In the genomic region with DNA sequence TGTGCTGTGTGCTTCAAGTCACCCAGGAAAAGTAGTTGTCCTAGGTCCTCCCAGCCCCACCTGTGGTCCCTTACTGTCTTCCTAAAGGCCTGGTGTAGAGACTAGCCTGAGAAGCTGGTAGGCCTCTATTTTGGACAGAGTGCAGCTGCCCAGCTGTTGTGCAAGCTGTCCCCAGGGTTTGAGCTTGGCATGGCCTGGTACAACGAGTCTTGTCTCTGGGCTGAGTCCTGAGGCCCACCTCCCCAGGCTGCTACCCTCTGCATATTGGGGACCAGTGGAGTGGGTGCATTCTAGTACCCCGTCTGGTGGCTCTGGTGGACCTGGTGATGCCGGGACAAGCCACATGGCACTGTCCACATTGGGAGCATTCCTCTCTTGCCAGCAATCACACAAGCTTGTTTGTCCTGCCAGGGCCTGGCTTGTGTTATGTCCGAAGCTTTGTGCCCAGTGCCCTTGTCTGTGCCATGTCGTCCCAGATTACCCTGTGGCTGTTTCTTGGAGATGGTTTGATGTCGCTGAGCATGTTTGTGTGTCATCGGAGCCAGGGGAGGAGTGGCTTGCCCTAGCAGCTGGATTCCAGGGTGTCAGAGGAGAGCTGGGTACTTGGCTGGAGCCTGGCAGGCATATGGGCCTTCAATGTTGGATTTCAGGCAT, we compare ENCODE assay signal across 9 mouse cellular contexts. TPM values are rescaled to one million over a fixed set of nuclear protein-coding genes. Genes with fewer than 3 reads are reported as not detected.
DNase-seq lines count a peak whose midpoint lies in the region; ATAC-seq and TF ChIP-seq lines count a peak whose summit lies in the region.
"Had no signal": no experiment of that assay in that cellular context is flagged by ENCODE, and none has a peak within 500 bp of the region (broad histone marks: within the 10 kb centered on the region; RNA-seq: fewer than 3 reads in every experiment).

No protein-coding gene starts in this region.

- TF ChIP-seq EP300 in lung, postnatal 0 days (IDR thresholded peaks at IDR 0.05), result no peak

- no peak for ATAC-seq in lung, postnatal 0 days
- ATAC-seq in liver, embryonic 15.5 days (ENCODE audit: insufficient read depth), result no peak
- ATAC-seq in megakaryocyte progenitor cell, adult 5-6 weeks (replicated peaks; ENCODE audit: poor library complexity), result no peak
- ATAC-seq: activated CD4-positive, CD25-positive, alpha-beta regulatory T cell, adult 4 months had no signal

- 0 out of 2 replicates have a peak overlapping the region, but pooled peaks have one; percentile 14 for H3K27ac ChIP-seq in lung, postnatal 0 days (ENCODE audit: low read length)
- H3K27ac ChIP-seq in liver, embryonic 15.5 days (replicated peaks), result peak overlapping the region; percentile 68

- H3K9ac ChIP-seq in lung, postnatal 0 days (replicated peaks; ENCODE audit: low read depth), result 0 out of 2 replicates have a peak overlapping the region, but pooled peaks have one; percentile 1
- H3K9ac ChIP-seq in liver, embryonic 15.5 days, result peak overlapping the region; percentile 8; the same call in 1 of the 2 replicates

- H3K4me3 ChIP-seq in lung, postnatal 0 days (ENCODE audit: low read depth, low read length), result no peak overlapping the region
- no peak overlapping the region for H3K4me3 ChIP-seq in liver, embryonic 15.5 days (replicated peaks)

- no peaks in the 10 kb centered on the region for H3K9me3 ChIP-seq in lung, postnatal 0 days (ENCODE audit: low read length)
- H3K9me3 ChIP-seq in liver, embryonic 15.5 days (replicated peaks), result no peaks in the 10 kb centered on the region

- no peak overlapping the region for H3K4me2 ChIP-seq in lung, postnatal 0 days (replicated peaks; ENCODE audit: low read depth, low read length)
- H3K4me2 ChIP-seq in liver, embryonic 15.5 days, result peak overlapping the region; percentile 52

- no peak for TF ChIP-seq CTCF in lung, postnatal 0 days (IDR thresholded peaks at IDR 0.05)

- peak; percentile 45 to 49 for DNase-seq in cerebellum, postnatal 14 days
- DNase-seq in cerebellum, adult 8-10 months, result no peak
- no peak for DNase-seq in lung, postnatal 0 days (ENCODE audit: low spot score)
- DNase-seq in lung, postnatal 14 days, result no peak
- DNase-seq in gastrocnemius, postnatal 10 days, result peak; percentile 57
- DNase-seq in right cerebral cortex, postnatal 10 days (ENCODE audit: low spot score in 2 of 2), result no peak

- peaks cover 8% of the 10 kb centered on the region; the same call in 1 of the 2 replicates for H3K36me3 ChIP-seq in lung, postnatal 0 days (ENCODE audit: insufficient read depth, low read length)
- peaks cover 23% of the 10 kb centered on the region for H3K36me3 ChIP-seq in liver, embryonic 15.5 days (replicated peaks)

- H3K27me3 ChIP-seq in lung, postnatal 0 days (replicated peaks; ENCODE audit: insufficient read depth, low read length), result no peaks in the 10 kb centered on the region
- no peaks in the 10 kb centered on the region for H3K27me3 ChIP-seq in liver, embryonic 15.5 days

- H3K4me1 ChIP-seq in lung, postnatal 0 days (ENCODE audit: insufficient read depth, low read depth, low read length), result no peaks in the 10 kb centered on the region; the same call in 1 of the 2 replicates
- H3K4me1 ChIP-seq in liver, embryonic 15.5 days (replicated peaks), result peaks cover 81% of the 10 kb centered on the region

- 65% methylated on average over 7 of the region's 7 CpGs for WGBS in lung, postnatal 0 days
- WGBS in liver, embryonic 15.5 days (ENCODE audit: insufficient replicate concordance), result 76% methylated on average over 7 of the region's 7 CpGs

RNA-seq across cellular contexts. Expression of a gene that starts 3.6 kb away (rescaled TPM):
- polyA plus RNA-seq in lung, postnatal 0 days (2015; fragmentation: Nextera tagmentation; extraction: Ambion mirVana), result 2.4 and 3.0 TPM in 2 replicates
- 10 to 100 TPM; 30.2 to 31.5 TPM for total RNA-seq in gastrocnemius, postnatal 10 days (2021)
- polyA plus RNA-seq in liver, embryonic 15.5 days (2015; fragmentation: Nextera tagmentation; extraction: Ambion mirVana), result 0.86 and 0.89 TPM in 2 replicates
- total RNA-seq in megakaryocyte progenitor cell, adult 5-6 weeks (2015), result 7.4 and 7.7 TPM in 2 replicates
- 1.9 and 2.7 TPM in 2 replicates for total RNA-seq in megakaryocyte progenitor cell, adult 5-6 weeks (2017)

RNA-seq across cellular contexts. Expression of a gene that starts 28.5 kb away (rescaled TPM):
- polyA plus RNA-seq in lung, postnatal 0 days (2015; fragmentation: Nextera tagmentation; extraction: Ambion mirVana), result 5.8 and 6.2 TPM in 2 replicates
- 1 to 10 TPM; 3.6 to 7.5 TPM for total RNA-seq in gastrocnemius, postnatal 10 days (2021)
- polyA plus RNA-seq in liver, embryonic 15.5 days (2015; fragmentation: Nextera tagmentation; extraction: Ambion mirVana), result 10.4 and 10.9 TPM in 2 replicates
- 38.0 and 50.6 TPM in 2 replicates for total RNA-seq in megakaryocyte progenitor cell, adult 5-6 weeks (2015)
- total RNA-seq in megakaryocyte progenitor cell, adult 5-6 weeks (2017), result 142 and 149 TPM in 2 replicates

RNA-seq across cellular contexts. Expression of a gene that starts 59.2 kb away (rescaled TPM):
- 18.7 and 20.2 TPM in 2 replicates for polyA plus RNA-seq in lung, postnatal 0 days (2015; fragmentation: Nextera tagmentation; extraction: Ambion mirVana)
- total RNA-seq in gastrocnemius, postnatal 10 days (2021), result 10 to 100 TPM; 24.6 to 26.6 TPM
- polyA plus RNA-seq in liver, embryonic 15.5 days (2015; fragmentation: Nextera tagmentation; extraction: Ambion mirVana), result 5.8 and 6.4 TPM in 2 replicates
- 11.8 and 13.1 TPM in 2 replicates for total RNA-seq in megakaryocyte progenitor cell, adult 5-6 weeks (2015)
- 13.5 and 18.5 TPM in 2 replicates for total RNA-seq in megakaryocyte progenitor cell, adult 5-6 weeks (2017)

Comparison
In these comparisons a context has a peak if more than half of its experiments do, and no peak if none do; other contexts are left out.
1. DNase-seq: peak in cerebellum, postnatal 14 days (2 of 2) and gastrocnemius, postnatal 10 days (single experiment); none in cerebellum, adult 8-10 months (single experiment), lung, postnatal 0 days (single experiment), lung, postnatal 14 days (single experiment) and right cerebral cortex, postnatal 10 days (0 of 2).
2. RNA of a gene that starts 28.5 kb away (total RNA-seq): 38.0 to 149 TPM in megakaryocyte progenitor cell, adult 5-6 weeks; 3.6 to 7.5 TPM in gastrocnemius, postnatal 10 days; every median in the first group is over 4 times any median in the second.